Mouse (Mus musculus) small intestine, adult 2 months (tissue): ENCODE data around the gene Prune2. TPM values are rescaled to one million over a fixed set of nuclear protein-coding genes. Genes with fewer than 3 reads are reported as not detected.

Experiments used
- H3K27ac ChIP-seq: fragments of 200-500 bp; 2 replicates; pipeline ENCODE4 v1.5.1; 2012; ENCODE audit warnings: low read depth, low read length, control low read depth, inconsistent platforms; ENCODE audit not compliant: insufficient read depth
- H3K27me3 ChIP-seq: fragments of 200-500 bp; 2 replicates; pipeline ENCODE4 v1.6.1; 2012; ENCODE audit warnings: mild to moderate bottlenecking, moderate library complexity, low read length, inconsistent platforms; ENCODE audit not compliant: control insufficient read depth, insufficient read depth
- H3K36me3 ChIP-seq: fragments of 200-500 bp; 2 replicates; pipeline ENCODE4 v1.6.1; 2012; ENCODE audit warnings: mild to moderate bottlenecking, low read length, control low read depth, inconsistent platforms; ENCODE audit not compliant: control insufficient read depth, insufficient read depth
- H3K4me1 ChIP-seq: fragments of 200-500 bp; 2 replicates; pipeline ENCODE4 v1.6.1; 2012; ENCODE audit warnings: low read length, inconsistent platforms, mixed read lengths; ENCODE audit not compliant: control insufficient read depth, insufficient read depth, insufficient read length
- H3K4me3 ChIP-seq: fragments of 200-500 bp; 2 replicates; pipeline ENCODE4 v1.5.1; 2012; ENCODE audit warnings: low read depth, mild to moderate bottlenecking, control low read depth, inconsistent platforms, low read length, moderate library complexity
- CTCF ChIP-seq: fragments of 200-500 bp; IDR thresholded peaks from 2 replicates; pipeline ENCODE4 v1.5.1; 2012; ENCODE audit warnings: low read depth, mild to moderate bottlenecking, control low read depth, inconsistent platforms, low read length, moderate library complexity, mixed read lengths; ENCODE audit not compliant: insufficient replicate concordance, insufficient read length; ENCODE audit errors: extremely low read depth
- POLR2A ChIP-seq: fragments of 200-500 bp; IDR thresholded peaks from 2 replicates; pipeline ENCODE4 v1.6.1; 2012; ENCODE audit warnings: low read depth, mild to moderate bottlenecking, control low read depth, inconsistent platforms, low read length, moderate library complexity
- WGBS: fragments of 180-500 bp; shearing (Covaris S2); methylation state at CpG from one replicate; pipeline ENCODE4 v1.1.7; 2018; 5-methylcytosine and 5-hydroxymethylcytosine counted together
- polyA plus RNA-seq: library from polyadenylated mRNA; depleted of rRNA; stranded (reverse); fragments of >200 nt; gene quantifications from 2 replicates; pipeline ENCODE4 v1.2.3, GENCODE M21; 2012; rRNA removed

Gene Prune2
- 0.39 and 0.65 TPM in 2 replicates for polyA plus RNA-seq

DNA sequence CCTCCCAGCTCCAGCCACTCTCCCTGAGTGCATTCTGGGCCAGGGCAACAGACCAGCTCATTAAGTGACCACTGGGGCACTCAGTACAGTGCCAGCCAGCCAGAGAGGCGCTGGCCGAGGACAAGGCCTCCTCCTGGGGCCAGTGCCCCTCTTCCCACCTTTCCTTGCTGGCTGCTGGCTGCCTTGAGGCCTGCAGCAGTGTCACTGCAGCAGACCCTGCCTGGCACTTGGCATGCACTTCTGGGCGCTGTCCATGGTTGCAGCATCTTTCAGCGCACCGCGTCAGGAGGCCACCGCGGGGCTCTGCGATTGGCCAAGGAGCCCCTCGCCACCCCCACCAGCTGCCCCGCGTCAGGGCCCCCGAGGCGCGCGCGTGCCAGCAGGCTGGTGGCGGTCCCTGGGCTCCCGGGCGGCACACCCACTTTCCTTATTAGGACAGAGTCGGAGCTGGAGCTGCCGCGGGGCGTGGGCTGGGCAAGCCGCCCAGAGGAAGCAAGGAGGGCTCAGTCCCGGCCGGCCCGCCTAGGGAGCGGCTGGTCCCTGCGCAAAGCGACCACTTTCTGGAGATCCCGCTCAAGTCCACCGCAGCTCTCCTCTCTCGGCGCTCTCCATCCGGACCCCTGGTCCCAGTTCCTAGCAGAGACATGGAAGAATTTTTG is at the start of gene Prune2:
Gene Prune2, plus strand, starts transcription at position 506 of the 659 bp plus-strand sequence.
- Histone ChIP-seq H3K27me3 (peaks cover 9% of the 10 kb centered on the region; the same call in 1 of the 2 replicates), H3K4me3 (peak within 1 kb of the TSS; percentile 45), H3K4me1 (0 out of 2 replicates have a peak, but pooled peaks cover 2% of the 10 kb centered on the region), H3K27ac (no peak within 1 kb of the TSS), H3K36me3 (no peaks in the 10 kb centered on the region)
- 1% methylated on average over 36 of the region's 36 CpGs for WGBS
- TF ChIP-seq CTCF, result no peak
- TF ChIP-seq POLR2A, result no peak

DNA sequence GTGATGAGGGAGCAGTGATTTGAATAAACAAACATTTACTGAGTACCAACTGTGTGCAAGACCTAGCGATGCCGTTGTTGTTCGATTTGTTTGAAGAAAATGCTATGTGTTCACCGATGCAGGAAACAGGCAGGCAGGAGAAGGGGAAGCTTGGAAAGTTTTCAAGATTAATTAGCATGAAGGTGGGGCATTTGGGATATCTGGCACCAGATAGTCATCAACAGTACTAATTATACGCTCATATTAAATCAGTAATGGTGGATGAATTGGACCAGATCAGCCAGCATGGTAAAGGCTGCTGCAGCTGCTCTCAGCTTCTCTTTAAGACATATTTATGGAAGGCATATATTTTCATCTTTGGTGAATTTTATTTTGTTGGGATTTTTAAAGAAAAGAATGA is 44.4 kb upstream of the Prune2 start:
- Histone ChIP-seq H3K36me3 (no peaks in the 10 kb centered on the region), H3K4me3 (no peak overlapping the region), H3K27ac (no peak overlapping the region), H3K27me3 (no peaks in the 10 kb centered on the region), H3K4me1 (no peaks in the 10 kb centered on the region)
- TF ChIP-seq CTCF (no peak), POLR2A (no peak)
- 78% methylated on average over 5 of the region's 5 CpGs for WGBS

DNA sequence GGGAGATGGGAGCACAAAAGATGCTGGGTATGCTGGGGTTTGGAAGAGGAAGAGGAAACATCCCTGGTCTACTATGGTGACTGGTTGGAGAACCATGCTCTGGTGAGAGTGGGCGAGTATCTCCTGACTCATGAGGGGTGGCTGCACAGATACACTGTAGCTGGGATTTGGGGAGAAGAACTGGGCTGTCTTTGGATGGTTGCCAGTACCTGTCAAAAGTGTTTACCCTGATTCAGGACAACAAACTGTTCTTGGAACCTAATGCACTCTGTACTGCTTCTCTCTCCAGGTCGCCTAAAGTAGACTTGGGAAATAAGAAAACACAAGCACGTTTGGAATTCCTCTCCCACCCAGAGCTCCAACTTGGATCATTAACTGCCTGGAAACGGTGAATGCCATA is 31.4 kb upstream of the Prune2 start:
- H3K36me3 ChIP-seq, result no peaks in the 10 kb centered on the region
- H3K4me3 ChIP-seq, result no peak overlapping the region
- 64% methylated on average over 4 of the region's 4 CpGs for WGBS
- TF ChIP-seq POLR2A (no peak), CTCF (no peak)
- no peak overlapping the region for H3K27ac ChIP-seq
- no peaks in the 10 kb centered on the region for H3K27me3 ChIP-seq
- H3K4me1 ChIP-seq, result no peaks in the 10 kb centered on the region

DNA sequence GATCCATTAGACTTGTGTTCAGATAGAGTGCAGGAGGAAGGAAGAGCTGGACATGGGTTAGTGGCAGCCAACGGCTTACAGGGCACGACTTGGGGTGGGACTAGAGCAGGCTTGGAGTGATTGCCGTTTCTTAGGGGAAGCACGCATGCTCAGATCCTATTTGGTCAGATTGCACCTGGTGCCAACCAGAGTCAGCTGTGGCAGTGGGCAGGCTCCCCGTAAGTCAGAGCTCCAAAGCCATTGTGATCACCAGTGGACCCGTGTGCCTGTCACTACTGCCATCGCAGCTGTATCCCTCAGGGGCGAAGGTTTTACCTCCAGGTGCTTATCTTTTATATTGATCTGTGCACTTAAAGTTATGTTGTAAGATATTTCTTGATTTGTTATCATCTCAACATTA is 21.3 kb upstream of the Prune2 start:
- WGBS, result 72% methylated on average over 8 of the region's 8 CpGs
- H3K36me3 ChIP-seq, result no peaks in the 10 kb centered on the region
- no peak overlapping the region for H3K4me3 ChIP-seq
- H3K27me3 ChIP-seq, result no peaks in the 10 kb centered on the region
- no peaks in the 10 kb centered on the region for H3K4me1 ChIP-seq
- TF ChIP-seq CTCF (no peak), POLR2A (no peak)
- H3K27ac ChIP-seq, result no peak overlapping the region

DNA sequence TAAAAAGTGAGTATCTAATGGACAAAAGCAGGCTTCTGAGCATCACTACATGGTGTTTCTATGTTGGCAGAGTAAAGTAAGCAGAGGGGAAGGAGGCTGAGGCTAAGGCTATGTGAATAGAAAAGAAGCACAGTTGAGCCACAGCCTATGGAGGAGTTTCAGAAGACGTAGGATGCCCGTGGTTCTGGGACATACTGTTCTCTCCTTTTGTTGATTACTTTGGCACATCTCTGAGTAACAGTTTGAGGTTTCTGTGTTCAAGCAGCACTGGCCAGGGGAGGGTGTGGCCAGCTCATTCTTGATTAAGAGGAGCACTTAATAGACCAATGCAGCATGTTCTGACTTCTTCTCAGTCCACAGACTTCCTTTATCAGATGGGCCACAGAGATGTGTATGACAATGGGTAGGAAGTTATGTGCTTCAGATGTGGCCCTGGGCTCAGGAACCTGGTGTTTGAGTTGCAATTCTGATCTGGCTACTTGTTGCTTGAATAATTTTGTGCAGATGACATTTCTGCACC is 7.1 kb upstream of the Prune2 start:
- H3K4me1 ChIP-seq, result no peaks in the 10 kb centered on the region
- H3K27ac ChIP-seq, result no peak overlapping the region
- H3K36me3 ChIP-seq, result no peaks in the 10 kb centered on the region
- WGBS, result 77% methylated on average over 2 of the region's 2 CpGs
- H3K27me3 ChIP-seq, result no peaks in the 10 kb centered on the region
- TF ChIP-seq CTCF (no peak), POLR2A (no peak)
- no peak overlapping the region for H3K4me3 ChIP-seq

DNA sequence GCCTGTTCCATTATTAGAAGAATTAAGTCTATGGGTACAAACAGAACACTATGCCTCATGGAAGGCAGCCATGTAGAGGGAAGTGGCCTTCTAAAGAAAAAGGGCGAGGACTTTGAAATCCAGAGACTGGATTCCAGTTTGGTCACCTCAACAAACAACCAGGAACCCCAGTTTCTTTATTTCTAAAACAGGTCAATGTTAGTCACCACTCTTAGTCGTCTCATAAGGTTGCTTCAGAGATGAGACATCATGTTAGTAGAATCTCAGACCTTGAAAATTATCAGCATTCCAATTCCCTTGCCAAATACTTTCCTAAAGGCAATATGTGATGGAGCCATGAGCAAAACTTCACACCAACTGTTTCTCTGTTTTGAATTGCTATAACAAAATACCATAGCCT is 6.6 kb upstream of the Prune2 start:
- no peak overlapping the region for H3K4me3 ChIP-seq
- TF ChIP-seq CTCF (no peak), POLR2A (no peak)
- 79% methylated on average over 2 of the region's 2 CpGs for WGBS
- H3K4me1 ChIP-seq, result no peaks in the 10 kb centered on the region
- no peak overlapping the region for H3K27ac ChIP-seq
- no peaks in the 10 kb centered on the region for H3K36me3 ChIP-seq
- H3K27me3 ChIP-seq, result no peaks in the 10 kb centered on the region

DNA sequence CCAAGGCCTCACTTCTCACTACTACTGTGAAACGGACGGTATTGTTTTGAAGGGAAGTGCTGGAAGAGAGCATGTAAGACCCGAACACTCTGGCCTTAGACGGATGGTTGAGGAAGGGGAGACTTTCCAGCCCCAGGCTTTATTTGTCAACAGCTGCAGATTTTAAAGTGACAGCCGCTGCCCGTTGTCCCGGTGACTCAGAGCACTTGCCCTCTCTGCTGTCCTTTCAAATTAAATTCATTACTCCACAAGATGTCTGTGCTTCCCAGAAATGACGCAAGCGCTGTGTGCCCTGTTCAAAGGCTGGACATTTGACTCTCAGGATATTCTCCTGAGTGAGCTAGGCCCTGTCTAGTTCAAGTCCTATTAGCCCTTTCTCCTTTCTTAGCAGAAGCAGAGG is 5.9 kb upstream of the Prune2 start:
- no peak for TF ChIP-seq CTCF
- TF ChIP-seq POLR2A, result no peak
- H3K4me1 ChIP-seq, result no peaks in the 10 kb centered on the region
- no peaks in the 10 kb centered on the region for H3K36me3 ChIP-seq
- H3K27me3 ChIP-seq, result no peaks in the 10 kb centered on the region
- no peak overlapping the region for H3K27ac ChIP-seq
- WGBS, result 79% methylated on average over 9 of the region's 9 CpGs
- no peak overlapping the region for H3K4me3 ChIP-seq
